In genomic region chr11:72052636-72053035, GRCm38 (mm10) we compare ENCODE assay signal across 8 mouse cellular contexts. TPM values are rescaled to one million over a fixed set of nuclear protein-coding genes. Genes with fewer than 3 reads are reported as not detected.
DNase-seq lines count a peak whose midpoint lies in the region; ATAC-seq lines count a peak whose summit lies in the region.

No protein-coding gene starts in this region.

- no peak overlapping the region for H3K4me3 ChIP-seq in intestine, embryonic 14.5 days (ENCODE audit: low read depth, low read length)
- H3K4me3 ChIP-seq in intestine, embryonic 16.5 days (ENCODE audit: low read length), result no peak overlapping the region

- intact Hi-C loops in heart, postnatal 10 days (cut with DNase I), result loop anchor here (2.0 to 5.0 kb wide), 4 partner anchors 40 to 155 kb away; partner anchors contain the start of genes 4933427D14Rik, Gm43951 and Txndc17

- no peak overlapping the region for H3K4me2 ChIP-seq in intestine, embryonic 14.5 days (ENCODE audit: low read length)
- no peak overlapping the region for H3K4me2 ChIP-seq in intestine, embryonic 16.5 days (ENCODE audit: low read depth, low read length)

- no peaks in the 10 kb centered on the region for H3K9me3 ChIP-seq in intestine, embryonic 14.5 days (ENCODE audit: control insufficient read depth, low read length)
- H3K9me3 ChIP-seq in intestine, embryonic 16.5 days (ENCODE audit: control insufficient read depth, low read length), result no peaks in the 10 kb centered on the region

- no peak overlapping the region for H3K27ac ChIP-seq in intestine, embryonic 14.5 days (ENCODE audit: low read depth)
- no peak overlapping the region for H3K27ac ChIP-seq in intestine, embryonic 16.5 days (ENCODE audit: low read length)

- ATAC-seq in intestine, embryonic 14.5 days (replicated peaks; ENCODE audit: low FRiP score, low TSS enrichment, low read depth), result no peak
- no peak for ATAC-seq in intestine, embryonic 16.5 days
- ATAC-seq in megakaryocyte, adult 5-6 weeks (ENCODE audit: poor library complexity, severe bottlenecking), result peak; percentile 91

- peaks cover 7% of the 10 kb centered on the region; the same call in 1 of the 2 replicates for H3K36me3 ChIP-seq in intestine, embryonic 14.5 days (ENCODE audit: control insufficient read depth, insufficient read depth, low read length)
- no peaks in the 10 kb centered on the region for H3K36me3 ChIP-seq in intestine, embryonic 16.5 days (ENCODE audit: control insufficient read depth, insufficient read depth, low read length)

- DNase-seq in intestine, embryonic 14.5 days (ENCODE audit: low spot score), result peak; percentile 81
- DNase-seq in adrenal gland, adult 2 months, result peak; percentile 72
- peak; percentile 81 for DNase-seq in embryo, embryonic 11 days
- DNase-seq in heart, postnatal 10 days, result peak; percentile 83 to 89
- DNase-seq in layer of hippocampus, postnatal 36 days, result peak; percentile 68 to 76
- peak; percentile 24 to 52 for DNase-seq in spleen, postnatal 36 days (ENCODE audit: low spot score in 2 of 2)

- 22% methylated on average over 5 of the region's 5 CpGs for WGBS in intestine, embryonic 14.5 days
- 18% methylated on average over 5 of the region's 5 CpGs for WGBS in intestine, embryonic 16.5 days

- H3K9ac ChIP-seq in intestine, embryonic 14.5 days (ENCODE audit: low read length), result no peak overlapping the region
- H3K9ac ChIP-seq in intestine, embryonic 16.5 days (ENCODE audit: low read depth, low read length), result no peak overlapping the region

- H3K27me3 ChIP-seq in intestine, embryonic 14.5 days (replicated peaks; ENCODE audit: control insufficient read depth, insufficient read depth, low read length), result 0 out of 2 replicates have a peak, but pooled peaks cover 11% of the 10 kb centered on the region
- H3K27me3 ChIP-seq in intestine, embryonic 16.5 days (replicated peaks; ENCODE audit: control insufficient read depth, insufficient read depth, low read length), result peaks cover 14% of the 10 kb centered on the region

- peaks cover 15% of the 10 kb centered on the region for H3K4me1 ChIP-seq in intestine, embryonic 14.5 days (replicated peaks; ENCODE audit: control insufficient read depth, insufficient read depth, low read length)
- peaks cover 14% of the 10 kb centered on the region for H3K4me1 ChIP-seq in intestine, embryonic 16.5 days (ENCODE audit: control insufficient read depth, insufficient read depth, low read length)

RNA-seq across cellular contexts. Expression of gene Pimreg, which starts 10.8 kb away (rescaled TPM):
- polyA plus RNA-seq in intestine, embryonic 14.5 days (2014; fragmentation: Nextera tagmentation; extraction: Ambion mirVana), result 107 and 113 TPM in 2 replicates
- 61.4 and 76.9 TPM in 2 replicates for polyA plus RNA-seq in intestine, embryonic 16.5 days (2015; fragmentation: Nextera tagmentation; extraction: Ambion mirVana)
- 1 to 10 TPM; 1.7 to 2.8 TPM for total RNA-seq in adrenal gland, adult 2 months (2021)
- 2.7 and 3.0 TPM in 2 replicates for polyA plus RNA-seq in adrenal gland, adult 2 months (2012; rRNA removed)
- 10 to 100 TPM; 14.3 to 17.7 TPM for total RNA-seq in heart, postnatal 10 days (2021)
- total RNA-seq in layer of hippocampus, postnatal 36 days (2021), result under 1 TPM; 0.45 to 0.63 TPM
- 34.0 and 34.1 TPM in 2 replicates for total RNA-seq in megakaryocyte, adult 5-6 weeks (2015)
- 16.3 and 17.2 TPM in 2 replicates for total RNA-seq in megakaryocyte, adult 5-6 weeks (2017)

RNA-seq across cellular contexts. Expression of gene Aipl1, which starts 15.3 kb away (rescaled TPM):
- 0.27 and 0.30 TPM in 2 replicates for polyA plus RNA-seq in intestine, embryonic 14.5 days (2014; fragmentation: Nextera tagmentation; extraction: Ambion mirVana)
- 0.29 TPM in 2 replicates for polyA plus RNA-seq in intestine, embryonic 16.5 days (2015; fragmentation: Nextera tagmentation; extraction: Ambion mirVana)
- not detected for total RNA-seq in adrenal gland, adult 2 months (2021)
- 0.06 and 0.07 TPM in 2 replicates for polyA plus RNA-seq in adrenal gland, adult 2 months (2012; rRNA removed)
- total RNA-seq in heart, postnatal 10 days (2021), result under 1 TPM; 0.15 to 0.17 TPM
- not detected for total RNA-seq in layer of hippocampus, postnatal 36 days (2021)
- total RNA-seq in megakaryocyte, adult 5-6 weeks (2015), result 0.29 and 0.93 TPM in 2 replicates
- 0.37 and 0.77 TPM in 2 replicates for total RNA-seq in megakaryocyte, adult 5-6 weeks (2017)

Comparison
In these comparisons a context has a peak if more than half of its experiments do, and no peak if none do; other contexts are left out.
1. RNA of gene Pimreg, which starts 10.8 kb away (total RNA-seq): 16.3 to 34.1 TPM in megakaryocyte, adult 5-6 weeks and 14.3 to 17.7 TPM in heart, postnatal 10 days; 1.7 to 2.8 TPM in adrenal gland, adult 2 months and 0.45 to 0.63 TPM in layer of hippocampus, postnatal 36 days; every median in the first group is over 4 times any median in the second.
2. Peak in every context shown above with its lines, with median percentiles within 50 percentile points of each other: DNase-seq.